Mouse (Mus musculus) C2C12 (cell line): ENCODE measurements at regions not wholly inside any gene's neighbourhood (a gene's known extent, or its start where the extent isn't known, plus 50 kb on each side); places are given as distances from the start of the nearest gene placed in this dataset.
A peak's percentile ranks its signal among the peaks of the same experiment; 100 is the strongest.

Source experiments
- CEBPB ChIP-seq: IDR thresholded peaks from one replicate; pipeline ENCODE4 v1.6.1; 2011; ENCODE audit warnings: low read depth, mild to moderate bottlenecking, control low read depth, moderate library complexity
- CTCF ChIP-seq: IDR thresholded peaks from one replicate; pipeline ENCODE4 v1.5.1; 2011; ENCODE audit not compliant: control insufficient read depth, insufficient read depth, insufficient read length
- MAX ChIP-seq: IDR thresholded peaks from one replicate; pipeline ENCODE4 v1.6.1; 2011; ENCODE audit warnings: mild to moderate bottlenecking, control low read depth
- USF1 ChIP-seq: IDR thresholded peaks from one replicate; pipeline ENCODE4 v1.6.1; 2011; ENCODE audit warnings: low read depth, mild to moderate bottlenecking, control low read depth, moderate library complexity

DNA sequence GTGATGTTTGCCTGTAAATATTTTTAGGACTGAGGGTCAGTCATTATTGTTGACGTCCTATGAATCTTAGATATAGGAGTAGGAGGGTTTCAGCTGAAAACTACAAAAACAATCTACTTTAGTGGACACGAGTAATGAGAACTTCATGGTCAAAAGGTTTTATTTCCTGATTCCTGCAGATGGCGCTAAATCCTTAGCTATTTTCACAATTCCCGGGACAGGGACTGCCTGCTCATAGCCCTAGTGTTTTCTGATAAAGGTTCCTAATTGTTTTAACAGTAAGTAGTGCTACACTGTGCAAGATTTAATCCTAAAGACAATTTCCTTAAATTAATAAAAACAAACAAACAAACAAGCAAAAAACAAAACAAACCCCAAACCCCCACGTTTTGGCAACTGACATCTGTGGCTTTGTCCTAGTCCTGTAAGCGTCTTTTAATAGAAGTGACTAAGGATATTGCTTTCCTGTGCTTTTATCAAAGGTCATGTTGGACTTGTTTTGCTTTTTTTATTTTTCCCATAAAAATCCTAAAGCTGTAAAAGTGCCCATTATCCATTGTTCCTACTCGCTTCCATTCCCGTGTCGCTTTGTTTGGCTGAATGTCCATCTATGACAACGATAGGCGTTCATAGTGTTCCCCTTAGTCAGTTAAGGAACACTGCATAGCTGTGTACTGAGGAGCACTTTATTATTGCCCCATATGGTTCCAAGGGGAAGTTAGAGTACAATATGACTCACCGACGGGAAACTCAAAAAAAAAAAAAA lies 53.5 kb upstream of the Akr1e1 start:
- TF ChIP-seq CTCF (no peak), USF1 (no peak), MAX (no peak), CEBPB (peak; percentile 70)
